Mouse (Mus musculus) heart, embryonic 16.5 days (tissue): Measurements from ENCODE around the gene Alox12b. TPM values are rescaled to one million over a fixed set of nuclear protein-coding genes. Genes with fewer than 3 reads are reported as not detected.

ENCODE experiments used
- ATAC-seq: fragments of 200-750 bp; cut with Nextera tagmentation; replicated peaks from 2 replicates; pipeline ENCODE4 v1.8.0; 2017; ENCODE audit warnings: moderate number of reproducible peaks; ENCODE audit not compliant: insufficient read depth, low FRiP score; ENCODE audit errors: extremely low read depth
- H3K27ac ChIP-seq: fragments of 300-500 bp; sonication (generic); 2 replicates; pipeline ENCODE4 v1.5.1; 2014; ENCODE audit warnings: mild to moderate bottlenecking, low read length, control low read depth, moderate library complexity
- H3K27me3 ChIP-seq: fragments of 300-500 bp; sonication (generic); 2 replicates; pipeline ENCODE4 v1.6.1; 2014; ENCODE audit warnings: low read length, mixed read lengths; ENCODE audit not compliant: control insufficient read depth, insufficient read depth
- H3K36me3 ChIP-seq: fragments of 300-500 bp; sonication (generic); 2 replicates; pipeline ENCODE4 v1.6.1; 2014; ENCODE audit not compliant: control insufficient read depth, insufficient read depth
- H3K4me1 ChIP-seq: fragments of 300-500 bp; sonication (generic); 2 replicates; pipeline ENCODE4 v1.6.1; 2014; ENCODE audit warnings: low read length, mixed read lengths; ENCODE audit not compliant: control insufficient read depth, insufficient read depth
- H3K4me2 ChIP-seq: fragments of 300-500 bp; sonication (generic); 2 replicates; pipeline ENCODE4 v1.6.1; 2014; ENCODE audit warnings: low read depth, mild to moderate bottlenecking, control low read depth, low read length
- H3K4me3 ChIP-seq: fragments of 300-500 bp; sonication (generic); 2 replicates; pipeline ENCODE4 v1.5.1; 2014; ENCODE audit warnings: mild to moderate bottlenecking, control low read depth, low read length
- H3K9ac ChIP-seq: fragments of 300-500 bp; sonication (generic); 2 replicates; pipeline ENCODE4 v1.6.1; 2014; ENCODE audit warnings: low read length, control low read depth
- H3K9me3 ChIP-seq: fragments of 300-500 bp; sonication (generic); replicated peaks from 2 replicates; pipeline ENCODE4 v1.6.1; 2016; ENCODE audit warnings: low read length; ENCODE audit not compliant: control insufficient read depth
- WGBS: fragments of 180-500 bp; shearing (Covaris S2); extraction: QIAGEN DNeasy Blood & Tissue Kit; methylation state at CpG from one replicate; pipeline ENCODE4 v1.1.7; 2014; 5-methylcytosine and 5-hydroxymethylcytosine counted together
- polyA plus RNA-seq: library from polyadenylated mRNA; unstranded; fragments of >200 nt; fragmentation: Nextera tagmentation; extraction: Ambion mirVana; gene quantifications from 2 replicates; pipeline ENCODE4 v1.2.1, GENCODE M21; 2015

Alox12b gene
- polyA plus RNA-seq, 1 experiment from 2014 or later = not detected

- 60% methylated on average over 13 of the region's 13 CpGs for WGBS
- Histone ChIP-seq H3K4me1 (no peaks in the 10 kb centered on the region), H3K27me3 (peaks cover 6% of the 10 kb centered on the region), H3K9me3 (no peaks in the 10 kb centered on the region), H3K36me3 (no peaks in the 10 kb centered on the region), H3K27ac (no peak overlapping the region), H3K9ac (no peak overlapping the region), H3K4me2 (no peak overlapping the region), H3K4me3 (no peak overlapping the region)
- ATAC-seq = no peak
These were observed 45.9 kb downstream of the Alox12b start for GRCm38 (mm10) chr11:69202469-69203230.

- H3K4me1 ChIP-seq = no peaks in the 10 kb centered on the region
- H3K27me3 ChIP-seq = no peaks in the 10 kb centered on the region; the same call in 1 of the 2 replicates
- 27% methylated on average over 2 of the region's 2 CpGs for WGBS
- no peaks in the 10 kb centered on the region for H3K9me3 ChIP-seq
- no peaks in the 10 kb centered on the region for H3K36me3 ChIP-seq
- peak overlapping the region; percentile 17; the same call in 1 of the 2 replicates for H3K4me2 ChIP-seq
- no peak overlapping the region for H3K27ac ChIP-seq
- ATAC-seq = no peak
- H3K9ac ChIP-seq = no peak overlapping the region
- H3K4me3 ChIP-seq = no peak overlapping the region
These were observed 54.6 kb downstream of the Alox12b start for GRCm38 (mm10) chr11:69211431-69211830.

DNA sequence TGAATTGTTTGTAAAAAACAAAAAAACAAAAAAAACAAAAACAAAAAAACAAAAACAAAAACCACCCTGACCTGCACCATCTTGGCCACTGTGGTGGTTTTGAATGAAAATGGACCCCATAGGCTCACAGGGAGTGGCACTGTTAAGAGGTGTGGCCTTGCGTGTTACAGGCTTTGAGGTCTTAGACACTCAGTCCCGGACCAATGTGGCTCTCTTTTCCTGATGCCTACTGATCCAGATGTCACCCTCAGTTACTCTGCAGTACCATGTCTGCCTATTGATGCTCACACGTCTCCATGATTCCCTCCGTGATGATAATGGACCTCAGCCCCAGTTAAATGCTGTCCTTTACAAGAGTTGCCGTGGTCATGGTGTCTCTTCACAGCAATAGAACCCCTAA lies 60.6 kb downstream of the Alox12b start:
- peaks cover 10% of the 10 kb centered on the region for H3K4me1 ChIP-seq
- ATAC-seq = no peak
- H3K27ac ChIP-seq = no peak overlapping the region
- no peaks in the 10 kb centered on the region for H3K9me3 ChIP-seq
- H3K4me2 ChIP-seq = no peak overlapping the region
- H3K36me3 ChIP-seq = no peaks in the 10 kb centered on the region
- H3K9ac ChIP-seq = no peak overlapping the region
- WGBS = 85% methylated on average over 5 of the region's 5 CpGs
- no peak overlapping the region for H3K4me3 ChIP-seq
- H3K27me3 ChIP-seq = 0 out of 2 replicates have a peak, but pooled peaks cover 3% of the 10 kb centered on the region

GRCm38 (mm10) chr11:69218661-69219060 lies 61.9 kb downstream of the Alox12b start:
- Histone ChIP-seq H3K27me3 (0 out of 2 replicates have a peak, but pooled peaks cover 3% of the 10 kb centered on the region), H3K9ac (no peak overlapping the region), H3K4me3 (no peak overlapping the region), H3K4me2 (no peak overlapping the region), H3K27ac (no peak overlapping the region), H3K4me1 (peaks cover 10% of the 10 kb centered on the region), H3K36me3 (no peaks in the 10 kb centered on the region), H3K9me3 (no peaks in the 10 kb centered on the region)
- ATAC-seq = no peak
- 58% methylated on average over 2 of the region's 2 CpGs for WGBS

Other genes starting within 250 kb of the Alox12b start
- gene Odf4, start 229.9 kb upstream of the Alox12b start, polyA plus RNA-seq = not detected in 2 replicates
- gene Arhgef15, start 199.5 kb upstream of the Alox12b start, polyA plus RNA-seq = 13.1 and 15.4 TPM in 2 replicates
- 1.7 and 2.2 TPM in 2 replicates for gene Slc25a35, start 188.9 kb upstream of the Alox12b start, polyA plus RNA-seq
- 79.2 and 84.3 TPM in 2 replicates for gene Rangrf, start 181.8 kb upstream of the Alox12b start, polyA plus RNA-seq
- 16.7 and 19.2 TPM in 2 replicates for gene Pfas, start 148.5 kb upstream of the Alox12b start, polyA plus RNA-seq
- gene Ctc1, start 141.1 kb upstream of the Alox12b start, polyA plus RNA-seq = 44.4 and 49.5 TPM in 2 replicates
- 85.7 and 95.3 TPM in 2 replicates for gene Aurkb, start 111.3 kb upstream of the Alox12b start, polyA plus RNA-seq
- 11.2 and 12.0 TPM in 2 replicates for gene Borcs6, start 97.3 kb upstream of the Alox12b start, polyA plus RNA-seq
- gene Tmem107, start 86.2 kb upstream of the Alox12b start, polyA plus RNA-seq = 43.3 and 46.5 TPM in 2 replicates
- gene Vamp2, start 68.5 kb upstream of the Alox12b start, polyA plus RNA-seq = 84.1 and 91.1 TPM in 2 replicates
- gene Per1, start 61.8 kb upstream of the Alox12b start, polyA plus RNA-seq = 19.6 and 21.9 TPM in 2 replicates
- gene Hes7, start 36.6 kb upstream of the Alox12b start, polyA plus RNA-seq = 0.50 TPM in 2 replicates
- 0.41 and 0.72 TPM in 2 replicates for gene 9130213A22Rik, start 34.4 kb upstream of the Alox12b start, polyA plus RNA-seq
- 0.08 and 0.26 TPM in 2 replicates for gene Aloxe3, start 31.1 kb upstream of the Alox12b start, polyA plus RNA-seq
- 1.7 TPM in 2 replicates for gene Alox8, start 40.9 kb downstream of the Alox12b start, polyA plus RNA-seq
- 0.05 and 0.10 TPM in 2 replicates for gene Gucy2e, start 80.0 kb downstream of the Alox12b start, polyA plus RNA-seq
- 16.1 and 16.2 TPM in 2 replicates for gene Cntrob, start 166.8 kb downstream of the Alox12b start, polyA plus RNA-seq
- 176 and 179 TPM in 2 replicates for gene Trappc1, start 167.0 kb downstream of the Alox12b start, polyA plus RNA-seq
- gene Kcnab3, start 169.3 kb downstream of the Alox12b start, polyA plus RNA-seq = 0.79 and 1.2 TPM in 2 replicates
- 6.5 TPM in 2 replicates for gene Rnf227, start 183.5 kb downstream of the Alox12b start, polyA plus RNA-seq
- 13.3 and 19.8 TPM in 2 replicates for gene Chd3, start 212.4 kb downstream of the Alox12b start, polyA plus RNA-seq
- 134 and 135 TPM in 2 replicates for gene Naa38, start 238.5 kb downstream of the Alox12b start, polyA plus RNA-seq
- gene Cyb5d1, start 238.6 kb downstream of the Alox12b start, polyA plus RNA-seq = 25.4 and 27.6 TPM in 2 replicates
- gene Tmem88, start 241.2 kb downstream of the Alox12b start, polyA plus RNA-seq = 39.6 and 45.2 TPM in 2 replicates